Mouse (Mus musculus) adrenal gland (tissue): ENCODE results near the gene Gm45808.
"Not testable (repeated sequence)": the region's sequence is repeated elsewhere in the genome, so short reads cannot be mapped to it uniquely, and the experiment has no call there.

ENCODE experiments used
- intact Hi-C: fragments of 180-260 bp; cut with DNase I; formaldehyde crosslinking; loops from one replicate; pipeline ENCODE4 v1.15.1; 2025

Gene Gm45808

GRCm38 (mm10) chr7:45476453-45476852, 10.2 kb downstream of the Gm45808 start:
- intact Hi-C loops, result loop anchor here (5.0 kb wide), 1 partner anchor 51 kb away; the partner anchor contains the start of genes Plekha4 and Ppp1r15a

GRCm38 (mm10) chr7:45475291-45475969, 11.2 kb downstream of the Gm45808 start:
- intact Hi-C loops, result loop anchor here (5.0 kb wide), 1 partner anchor 52 kb away; the partner anchor contains the start of genes Plekha4 and Ppp1r15a

- intact Hi-C loops, result loop anchor here (5.0 kb wide), 1 partner anchor 46 kb away; no protein-coding TSS in a partner anchor
Observed at GRCm38 (mm10) chr7:45470869-45471268, 15.7 kb downstream of the Gm45808 start.

- intact Hi-C loops, result no loop called here
Observed at GRCm38 (mm10) chr7:45467090-45467670, 19.4 kb downstream of the Gm45808 start.

GRCm38 (mm10) chr7:45466283-45467089, 20.1 kb downstream of the Gm45808 start, which contains the start of gene Bax:
TSS of gene Bax (minus strand) at chr7:45466898.
- intact Hi-C loops, result no loop called here

GRCm38 (mm10) chr7:45465549-45465948, 21.1 kb downstream of the Gm45808 start:
- intact Hi-C loops, result no loop called here

GRCm38 (mm10) chr7:45465112-45465511, 21.5 kb downstream of the Gm45808 start:
- intact Hi-C loops, result no loop called here

- intact Hi-C loops, result no loop called here
Observed at GRCm38 (mm10) chr7:45463987-45464778, 22.4 kb downstream of the Gm45808 start.

GRCm38 (mm10) chr7:45462868-45463267, 23.7 kb downstream of the Gm45808 start:
- intact Hi-C loops, result not testable (repeated sequence)

GRCm38 (mm10) chr7:45462325-45462724, 24.3 kb downstream of the Gm45808 start:
- intact Hi-C loops, result no loop called here

- intact Hi-C loops, result no loop called here
Observed at GRCm38 (mm10) chr7:45461781-45462180, 24.8 kb downstream of the Gm45808 start.

- intact Hi-C loops, result no loop called here
Observed at GRCm38 (mm10) chr7:45461326-45461725, 25.3 kb downstream of the Gm45808 start.

GRCm38 (mm10) chr7:45460860-45461314, 25.7 kb downstream of the Gm45808 start:
- intact Hi-C loops, result no loop called here

GRCm38 (mm10) chr7:45460377-45460776, 26.2 kb downstream of the Gm45808 start:
- intact Hi-C loops, result no loop called here

- intact Hi-C loops, result not testable (repeated sequence)
Observed at GRCm38 (mm10) chr7:45459564-45460140, 27.0 kb downstream of the Gm45808 start, which contains the start of gene Ftl1. TSS of gene Ftl1 (minus strand) at chr7:45459884.

- intact Hi-C loops, result no loop called here
Observed at GRCm38 (mm10) chr7:45458748-45459563, 27.7 kb downstream of the Gm45808 start.

- intact Hi-C loops, result no loop called here
Observed at GRCm38 (mm10) chr7:45457204-45458060, 29.2 kb downstream of the Gm45808 start.

GRCm38 (mm10) chr7:45456721-45457203, 29.8 kb downstream of the Gm45808 start:
- intact Hi-C loops, result no loop called here
